Mouse (Mus musculus) adrenal gland, adult 2 months (tissue): ENCODE data around the gene Spdye4a. TPM values are rescaled to one million over a fixed set of nuclear protein-coding genes. Genes with fewer than 3 reads are reported as not detected.
"Not testable (repeated sequence)": the region's sequence is repeated elsewhere in the genome, so short reads cannot be mapped to it uniquely, and the experiment has no call there.

Experiments
- DNase-seq: peaks from one replicate; pipeline ENCODE4 v3.0.0; 2021
- polyA plus RNA-seq: library from polyadenylated mRNA; depleted of rRNA; stranded (reverse); fragments of >200 nt; gene quantifications from 2 replicates; pipeline ENCODE4 v1.2.3, GENCODE M21; 2012; rRNA removed
- total RNA-seq, 2 experiments: library from RNA; stranded (reverse); gene quantifications; 2 replicates each; pipeline ENCODE4 v1.2.3; 2021

Gene Spdye4a
- total and polyA plus RNA-seq, 3 experiments = not detected

GRCm38 (mm10) chr5:143235028-143235693 is 8.5 kb upstream of the Spdye4a start, which contains the start of gene Zfp12:
Zfp12 (plus strand) TSS chr5:143235163.
- peak; percentile 96 for DNase-seq

GRCm38 (mm10) chr5:143222287-143222686 is 4.4 kb downstream of the Spdye4a start:
- DNase-seq = no peak

- DNase-seq = no peak
Measured at GRCm38 (mm10) chr5:143220996-143221395, 5.7 kb downstream of the Spdye4a start.

GRCm38 (mm10) chr5:143213832-143214231 is 12.9 kb downstream of the Spdye4a start:
- no peak for DNase-seq

GRCm38 (mm10) chr5:143205015-143205414 is 21.7 kb downstream of the Spdye4a start:
- DNase-seq = no peak

GRCm38 (mm10) chr5:143196506-143196905 is 30.2 kb downstream of the Spdye4a start:
- peak; percentile 64 for DNase-seq

GRCm38 (mm10) chr5:143195166-143195565 is 31.5 kb downstream of the Spdye4a start:
- DNase-seq = no peak

GRCm38 (mm10) chr5:143194747-143195146 is 31.9 kb downstream of the Spdye4a start:
- DNase-seq = not testable (repeated sequence)

GRCm38 (mm10) chr5:143192806-143193205 is 33.9 kb downstream of the Spdye4a start:
- DNase-seq = no peak

- not testable (repeated sequence) for DNase-seq
Measured at GRCm38 (mm10) chr5:143188014-143188413, 38.7 kb downstream of the Spdye4a start.

GRCm38 (mm10) chr5:143180255-143181076 is 46.2 kb downstream of the Spdye4a start, which contains the start of the genes Rbak and Spdye4b:
Rbak (minus strand) TSS chr5:143180775.
Spdye4b (plus strand) TSS chr5:143181017.
- peak; percentile 95 for DNase-seq

- no peak for DNase-seq
Measured at GRCm38 (mm10) chr5:143179179-143179578, 47.5 kb downstream of the Spdye4a start.

- peak; percentile 52 for DNase-seq
Measured at GRCm38 (mm10) chr5:143177541-143178200, 49.0 kb downstream of the Spdye4a start.

GRCm38 (mm10) chr5:143175970-143176369 is 50.7 kb downstream of the Spdye4a start:
- no peak for DNase-seq

Other genes starting within 250 kb of the Spdye4a start
- gene Rnf216, start 113.9 kb downstream of the Spdye4a start, total RNA-seq = 10 to 100 TPM; 37.5 to 50.4 TPM
- gene Rnf216, start 113.9 kb downstream of the Spdye4a start, polyA plus RNA-seq = 40.3 and 47.6 TPM in 2 replicates
- not detected for gene Olfr718-ps1, start 79.3 kb downstream of the Spdye4a start, total RNA-seq
- gene Olfr718-ps1, start 79.3 kb downstream of the Spdye4a start, polyA plus RNA-seq = not detected in 2 replicates
- gene Rbak, start 46.1 kb downstream of the Spdye4a start, total RNA-seq = 10 to 100 TPM in 1 of 2 experiments, 1 to 10 TPM in 1; 8.9 to 12.8 TPM
- gene Rbak, start 46.1 kb downstream of the Spdye4a start, polyA plus RNA-seq = 3.7 and 5.9 TPM in 2 replicates
- not detected for gene Spdye4b, start 45.9 kb downstream of the Spdye4a start, total RNA-seq
- gene Spdye4b, start 45.9 kb downstream of the Spdye4a start, polyA plus RNA-seq = not detected in 2 replicates
- 10 to 100 TPM; 19.5 to 21.4 TPM for gene Zfp12, start 8.3 kb upstream of the Spdye4a start, total RNA-seq
- 9.1 and 10.1 TPM in 2 replicates for gene Zfp12, start 8.3 kb upstream of the Spdye4a start, polyA plus RNA-seq
- gene Zfp316, start 43.1 kb upstream of the Spdye4a start, total RNA-seq = 1 to 10 TPM; 4.6 to 9.8 TPM
- gene Zfp316, start 43.1 kb upstream of the Spdye4a start, polyA plus RNA-seq = 21.0 and 25.5 TPM in 2 replicates
- gene Zfp853, start 66.7 kb upstream of the Spdye4a start, total RNA-seq = under 1 TPM; 0.17 to 0.31 TPM
- 1.1 and 1.6 TPM in 2 replicates for gene Zfp853, start 66.7 kb upstream of the Spdye4a start, polyA plus RNA-seq
- 10 to 100 TPM; 25.6 to 36.4 TPM for gene E130309D02Rik, start 88.5 kb upstream of the Spdye4a start, total RNA-seq
- gene E130309D02Rik, start 88.5 kb upstream of the Spdye4a start, polyA plus RNA-seq = 46.5 and 54.9 TPM in 2 replicates
- gene Zdhhc4, start 102.4 kb upstream of the Spdye4a start, total RNA-seq = 10 to 100 TPM; 52.8 to 60.8 TPM
- 95.2 and 110 TPM in 2 replicates for gene Zdhhc4, start 102.4 kb upstream of the Spdye4a start, polyA plus RNA-seq
- under 1 TPM; 0.24 to 0.29 TPM for gene Grid2ip, start 130.4 kb upstream of the Spdye4a start, total RNA-seq
- 0.40 and 1.1 TPM in 2 replicates for gene Grid2ip, start 130.4 kb upstream of the Spdye4a start, polyA plus RNA-seq
- gene Kdelr2, start 176.9 kb upstream of the Spdye4a start, total RNA-seq = 100 to 1,000 TPM in 1 of 2 experiments, 10 to 100 TPM in 1; 96.0 to 107 TPM
- 101 and 109 TPM in 2 replicates for gene Kdelr2, start 176.9 kb upstream of the Spdye4a start, polyA plus RNA-seq
- gene Daglb, start 237.7 kb upstream of the Spdye4a start, total RNA-seq = 10 to 100 TPM; 19.0 to 19.4 TPM
- gene Daglb, start 237.7 kb upstream of the Spdye4a start, polyA plus RNA-seq = 29.3 and 33.0 TPM in 2 replicates